Mouse (Mus musculus) lung, adult 2 months (tissue): ENCODE results near the gene Pla2g4e.

ENCODE experiments used
- CTCF ChIP-seq: fragments of 200-500 bp; IDR thresholded peaks from 2 replicates; pipeline ENCODE4 v1.5.1; 2011; ENCODE audit warnings: mild to moderate bottlenecking, low read length, control low read depth; ENCODE audit not compliant: insufficient read depth
- POLR2A ChIP-seq: fragments of 200-500 bp; IDR thresholded peaks from 2 replicates; pipeline ENCODE4 v1.6.1; 2011; ENCODE audit warnings: low read depth, mild to moderate bottlenecking, control low read depth, low read length, borderline replicate concordance; ENCODE audit errors: extremely low read depth

- no peak for TF ChIP-seq CTCF
- TF ChIP-seq POLR2A, result no peak
These were observed 106.0 kb downstream of the Pla2g4e start for GRCm38 (mm10) chr2:120139091-120139490.
